Mouse (Mus musculus): Measurements from ENCODE around the gene Amotl2.

Gene Amotl2

GRCm38 (mm10) chr9:102716481-102717163 is at the start of gene Amotl2:
Amotl2 (plus strand) TSS chr9:102716672.
- DNase-seq (ENCODE audit: low spot score in 2 of 2), result no peak

GRCm38 (mm10) chr9:102668115-102668514 is 48.4 kb upstream of the Amotl2 start:
- no peak for DNase-seq (ENCODE audit: low spot score in 2 of 2)

- DNase-seq (ENCODE audit: low spot score in 2 of 2), result no peak
These were observed 47.6 kb upstream of the Amotl2 start for GRCm38 (mm10) chr9:102668906-102669305.

GRCm38 (mm10) chr9:102673381-102673780 is 43.1 kb upstream of the Amotl2 start:
- DNase-seq (ENCODE audit: low spot score in 2 of 2), result no peak

- no peak for DNase-seq (ENCODE audit: low spot score in 2 of 2)
These were observed 40.5 kb upstream of the Amotl2 start for GRCm38 (mm10) chr9:102675922-102676321.

GRCm38 (mm10) chr9:102681470-102681869 is 35.0 kb upstream of the Amotl2 start:
- DNase-seq (ENCODE audit: low spot score in 2 of 2), result no peak

GRCm38 (mm10) chr9:102687943-102688342 is 28.5 kb upstream of the Amotl2 start:
- DNase-seq (ENCODE audit: low spot score in 2 of 2), result no peak

GRCm38 (mm10) chr9:102689406-102689939 is 27.0 kb upstream of the Amotl2 start:
- DNase-seq (ENCODE audit: low spot score in 2 of 2), result peak in 1 of 2 experiments; percentile 21

- peak; percentile 16 to 56 for DNase-seq (ENCODE audit: low spot score in 2 of 2)
These were observed 26.4 kb upstream of the Amotl2 start for GRCm38 (mm10) chr9:102689940-102690642.

GRCm38 (mm10) chr9:102690891-102691290 is 25.6 kb upstream of the Amotl2 start:
- no peak for DNase-seq (ENCODE audit: low spot score in 2 of 2)

- DNase-seq (ENCODE audit: low spot score in 2 of 2), result no peak
These were observed 23.7 kb upstream of the Amotl2 start for GRCm38 (mm10) chr9:102692564-102693475.

- no peak for DNase-seq (ENCODE audit: low spot score in 2 of 2)
These were observed 15.4 kb upstream of the Amotl2 start for GRCm38 (mm10) chr9:102701042-102701441.

- DNase-seq (ENCODE audit: low spot score in 2 of 2), result no peak
These were observed 6.9 kb upstream of the Amotl2 start for GRCm38 (mm10) chr9:102709504-102710135.

GRCm38 (mm10) chr9:102710520-102710919 is 6.0 kb upstream of the Amotl2 start:
- DNase-seq (ENCODE audit: low spot score in 2 of 2), result no peak

- DNase-seq (ENCODE audit: low spot score in 2 of 2), result peak; percentile 36 to 41
These were observed 2.7 kb upstream of the Amotl2 start for GRCm38 (mm10) chr9:102713797-102714196.

- DNase-seq (ENCODE audit: low spot score in 2 of 2), result no peak
These were observed 1.5 kb upstream of the Amotl2 start for GRCm38 (mm10) chr9:102714893-102715505.

- DNase-seq (ENCODE audit: low spot score in 2 of 2), result no peak
These were observed 969 bp upstream of the Amotl2 start for GRCm38 (mm10) chr9:102715506-102715900.

GRCm38 (mm10) chr9:102717164-102717885 is 853 bp downstream of the Amotl2 start:
- peak; percentile 79 to 84 for DNase-seq (ENCODE audit: low spot score in 2 of 2)

- peak; percentile 62 to 80 for DNase-seq (ENCODE audit: low spot score in 2 of 2)
These were observed 1.6 kb downstream of the Amotl2 start for GRCm38 (mm10) chr9:102717886-102718643.
